Mouse (Mus musculus) heart, adult 9 months (tissue): ENCODE measurements around the gene Prn.

Source experiments
- DNase-seq, 2 experiments: peaks; one replicate each; pipeline ENCODE4 v3.0.0; 2022; ENCODE audit warnings: low spot score in 2 of 2

Prn gene

DNA sequence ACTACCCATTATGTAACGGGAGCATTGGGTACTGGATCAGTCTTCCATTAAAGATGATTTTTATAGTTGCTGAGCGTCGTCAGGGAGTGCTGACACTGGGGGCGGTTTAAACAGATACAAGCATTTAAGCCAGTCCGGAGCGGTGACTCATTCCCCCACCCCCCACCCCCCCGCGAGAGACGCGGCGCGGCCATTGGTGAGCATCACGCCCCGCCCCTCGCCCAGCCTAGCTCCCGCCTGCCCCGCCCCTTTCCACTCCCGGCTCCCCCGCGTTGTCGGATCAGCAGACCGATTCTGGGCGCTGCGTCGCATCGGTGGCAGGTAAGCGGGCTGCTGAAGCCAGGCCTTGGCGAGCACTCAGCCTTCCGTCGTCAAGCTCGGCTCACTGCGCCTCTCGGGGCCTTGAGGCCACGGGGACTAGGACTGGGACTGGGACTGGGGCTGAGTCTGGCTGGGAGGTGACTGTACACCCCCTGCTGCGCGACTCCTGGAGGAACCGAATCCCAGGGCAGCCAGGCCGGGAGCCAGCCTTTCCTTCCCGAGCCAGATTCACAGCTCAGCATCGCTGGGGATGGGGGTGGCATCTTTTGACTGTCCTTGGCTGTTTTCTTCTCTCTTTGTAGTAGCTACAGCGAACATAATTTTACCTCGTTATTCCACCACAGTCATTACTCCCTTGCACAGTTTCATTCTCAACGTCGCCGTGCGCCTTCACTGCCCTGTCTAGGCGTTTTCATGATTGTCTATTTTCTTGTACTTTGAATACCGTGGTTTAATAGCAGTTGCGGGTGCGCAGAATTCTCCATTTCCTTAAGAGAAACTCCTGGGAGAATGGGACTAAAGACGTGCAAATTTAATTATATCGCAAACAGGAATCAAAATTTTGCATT, at the start of gene Prn, which contains the start of gene Prnp:
Gene Prn (plus strand): TSS at position 275 of the 890 bp plus-strand sequence.
Gene Prnp (plus strand): TSS at position 246 of the 890 bp plus-strand sequence.
- peak; percentile 84 to 86 for DNase-seq

DNA sequence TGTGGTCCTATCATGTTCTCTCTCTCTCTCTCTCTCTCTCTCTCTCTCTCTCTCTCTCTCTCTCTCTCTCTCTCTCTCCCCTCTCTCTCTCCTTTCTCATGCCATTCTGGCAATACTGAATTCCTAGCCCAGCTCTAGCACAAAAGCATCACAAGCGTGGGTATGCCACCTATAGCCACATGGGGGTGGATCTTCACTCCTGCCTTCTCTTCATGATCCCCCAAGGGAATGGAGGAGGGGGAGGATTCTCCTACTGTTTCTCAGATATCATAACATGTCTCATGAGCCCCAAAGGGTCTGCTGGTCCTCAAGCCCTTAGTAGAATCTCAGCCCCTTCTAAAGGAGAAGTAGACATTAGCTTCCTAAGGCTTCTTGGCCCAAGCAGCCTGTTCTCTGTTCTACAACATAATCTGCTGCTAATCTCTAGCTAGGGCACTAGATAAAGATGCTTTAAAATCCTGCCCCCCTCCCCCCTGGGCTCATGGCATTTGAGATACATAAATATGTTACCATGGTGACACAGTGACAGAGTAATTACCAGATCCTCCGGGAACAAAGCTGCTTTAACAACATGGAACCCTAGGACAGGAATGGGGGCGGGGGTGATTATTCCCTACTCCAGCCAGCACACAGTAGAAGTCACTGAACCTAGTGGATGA, 47.0 kb upstream of the Prn start:
- DNase-seq = no peak

DNA sequence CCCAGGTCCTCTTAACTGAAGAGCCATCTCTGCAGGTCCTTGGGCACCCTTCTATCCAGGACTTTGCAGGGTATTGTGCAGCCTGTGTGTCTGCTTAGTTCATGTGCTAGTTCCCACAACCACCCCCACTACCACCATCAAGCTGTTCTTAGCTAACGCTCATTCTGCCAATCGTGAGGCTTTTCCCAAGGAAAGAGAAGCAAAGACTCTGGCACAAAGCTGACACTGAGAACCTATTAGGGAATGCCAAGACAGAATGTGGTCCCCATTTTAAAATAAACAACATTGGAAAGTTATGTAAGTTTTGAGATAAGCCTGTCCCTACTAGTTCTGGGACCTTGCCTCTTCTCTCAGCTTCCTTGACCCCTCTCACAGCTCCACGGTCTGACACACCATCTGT, 46.3 kb upstream of the Prn start:
- DNase-seq = no peak

DNA sequence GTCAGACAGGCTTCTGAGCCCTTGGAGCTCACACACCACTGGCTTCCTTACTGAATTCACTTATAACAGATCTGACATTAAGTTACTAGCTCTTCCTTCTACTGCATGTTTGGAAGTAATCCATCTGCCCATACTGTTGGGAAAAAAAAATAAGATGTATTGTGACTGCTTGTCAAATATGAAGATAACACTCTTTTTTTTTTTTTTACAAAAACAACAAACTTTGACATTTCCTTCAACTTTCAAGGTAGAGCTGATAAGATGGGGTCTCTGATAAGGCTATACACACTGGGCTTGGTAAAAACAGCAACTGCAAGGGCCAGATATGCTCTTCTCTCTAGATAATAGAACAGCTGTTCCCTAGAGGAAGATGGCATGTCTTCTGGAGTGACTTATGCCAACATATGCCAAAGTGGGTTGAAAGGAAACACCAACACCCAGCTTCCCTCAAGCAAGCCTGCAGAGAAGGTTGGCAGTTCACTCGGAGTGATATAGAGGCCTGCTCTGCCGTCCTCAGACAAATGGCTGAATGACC, 45.4 kb upstream of the Prn start:
- no peak for DNase-seq

DNA sequence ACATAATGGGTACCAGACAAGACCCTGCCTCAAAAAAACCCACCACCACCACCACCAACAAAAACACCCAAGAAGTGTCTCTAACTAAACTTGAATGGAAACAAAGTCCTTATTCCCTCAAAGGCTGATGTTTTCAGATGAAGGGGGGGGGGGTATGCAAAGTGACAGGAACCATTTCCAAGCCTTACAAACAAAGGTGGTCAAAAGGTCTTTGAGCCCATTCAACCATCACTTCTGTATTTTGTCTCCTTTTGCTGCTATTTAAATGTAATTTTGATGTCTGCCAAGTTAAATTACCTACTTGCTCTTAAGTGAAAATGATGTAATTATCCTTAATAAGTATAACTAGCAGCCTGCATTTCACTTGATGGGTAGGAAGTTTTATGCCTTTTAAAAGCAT, 43.1 kb upstream of the Prn start:
- no peak for DNase-seq

DNA sequence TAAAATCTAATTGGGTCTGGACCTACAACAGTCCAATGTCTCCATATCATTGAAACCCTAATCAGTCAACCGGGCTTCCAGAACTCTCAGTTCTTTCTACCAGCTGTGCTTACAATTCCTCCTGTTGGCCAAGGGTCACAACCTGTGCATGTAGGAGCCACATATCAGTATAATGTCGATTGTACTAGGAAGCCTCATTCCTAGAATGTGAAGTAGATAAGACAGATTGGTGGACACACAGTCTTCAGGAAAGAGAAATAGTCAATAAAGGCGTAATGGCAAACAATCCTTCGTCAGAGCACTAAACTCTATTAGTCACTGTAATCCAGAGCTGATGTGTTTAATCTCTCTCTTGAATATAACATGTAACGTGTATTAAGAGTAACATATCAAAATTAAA, 40.8 kb upstream of the Prn start:
- DNase-seq = no peak

DNA sequence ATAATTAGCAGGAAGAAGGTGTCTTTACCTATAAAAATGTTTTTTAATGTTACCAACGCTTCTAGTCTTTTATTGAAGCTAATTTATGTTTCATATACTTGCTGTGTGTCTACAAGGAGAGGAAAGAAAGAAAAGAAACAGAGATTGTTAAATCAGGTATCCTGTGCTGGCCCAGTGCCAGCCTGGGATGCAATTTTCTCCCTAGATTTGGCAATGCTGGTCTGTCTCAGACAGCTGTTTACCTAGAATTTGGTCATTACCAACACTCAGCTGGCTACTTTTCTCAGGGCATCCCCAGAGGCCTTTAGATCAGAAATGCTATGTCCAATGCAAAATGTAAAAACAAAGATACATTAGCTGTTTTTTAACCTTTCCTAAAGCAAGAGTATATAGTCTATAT, 36.4 kb upstream of the Prn start:
- DNase-seq = no peak

DNA sequence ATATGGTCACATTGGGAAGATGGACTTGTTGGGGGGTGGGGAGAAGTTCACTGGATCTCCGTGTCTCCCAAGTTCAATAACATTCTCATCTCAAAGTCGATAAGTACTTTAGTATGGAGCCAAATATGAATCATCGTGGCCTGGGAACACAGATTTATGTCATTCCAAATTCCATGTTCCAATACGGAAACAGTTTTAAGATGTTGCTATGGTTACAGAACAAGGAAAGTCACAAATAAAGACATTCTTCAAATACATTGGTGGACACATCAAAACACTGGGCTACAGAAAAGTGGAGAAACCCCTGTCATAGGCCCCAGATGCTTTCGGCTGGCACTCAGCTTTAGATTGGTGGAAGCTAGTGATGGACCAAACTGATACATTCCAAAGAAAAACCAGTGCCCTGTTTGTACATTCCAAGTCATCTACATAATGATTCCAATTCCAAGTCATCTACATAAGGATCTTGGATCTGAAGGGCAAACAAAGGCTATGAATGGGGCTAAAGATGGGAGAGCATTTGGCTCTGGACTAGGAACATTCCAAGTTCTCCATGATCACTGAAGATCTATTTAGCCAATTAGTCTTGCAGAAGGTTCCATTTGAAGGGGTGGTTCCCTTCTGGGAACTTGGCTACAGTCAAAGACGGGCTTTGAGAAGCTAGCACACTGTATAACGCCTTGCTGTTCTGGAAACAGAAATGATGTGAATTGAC, 33.0 kb upstream of the Prn start:
- peak; percentile 19 for DNase-seq

DNA sequence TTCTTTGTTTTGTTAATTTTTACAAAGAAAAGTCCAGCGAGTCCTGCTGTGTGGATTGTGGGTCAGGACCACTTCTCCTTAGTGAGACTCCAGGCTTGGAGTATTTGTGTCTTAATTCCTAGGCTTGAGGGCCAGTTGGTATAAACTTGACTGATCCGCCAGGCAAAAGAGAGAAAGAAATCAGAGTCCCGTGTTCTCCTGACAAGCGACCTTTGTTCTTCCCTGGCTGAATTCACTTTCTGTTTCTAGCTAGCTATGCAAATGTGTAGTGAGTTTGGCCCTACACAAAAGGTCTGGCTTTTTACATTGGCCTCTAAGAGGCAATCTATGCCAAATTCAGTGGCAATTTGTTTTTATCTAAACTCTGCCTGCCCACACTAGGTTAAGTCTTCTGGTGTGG, 28.0 kb upstream of the Prn start:
- no peak for DNase-seq

DNA sequence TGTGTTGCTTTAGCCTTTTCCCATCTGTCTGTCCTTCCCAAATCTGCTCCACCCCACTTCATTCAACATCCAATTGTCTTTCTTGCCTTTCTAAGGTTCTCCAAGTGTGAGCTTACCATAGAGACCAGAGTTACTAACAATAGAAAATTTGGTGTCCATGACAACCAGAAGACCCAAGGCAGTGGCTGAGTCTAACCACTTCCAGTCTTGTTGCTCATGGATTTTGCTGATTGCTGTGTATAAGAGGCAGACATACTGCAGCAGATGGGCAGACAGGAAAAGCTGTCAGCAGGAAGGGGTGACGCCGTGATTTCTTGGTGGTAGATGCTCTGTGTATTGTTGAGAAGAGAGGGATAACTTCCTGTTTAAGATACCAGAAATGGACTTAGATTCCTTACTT, 26.6 kb upstream of the Prn start:
- DNase-seq = no peak

DNA sequence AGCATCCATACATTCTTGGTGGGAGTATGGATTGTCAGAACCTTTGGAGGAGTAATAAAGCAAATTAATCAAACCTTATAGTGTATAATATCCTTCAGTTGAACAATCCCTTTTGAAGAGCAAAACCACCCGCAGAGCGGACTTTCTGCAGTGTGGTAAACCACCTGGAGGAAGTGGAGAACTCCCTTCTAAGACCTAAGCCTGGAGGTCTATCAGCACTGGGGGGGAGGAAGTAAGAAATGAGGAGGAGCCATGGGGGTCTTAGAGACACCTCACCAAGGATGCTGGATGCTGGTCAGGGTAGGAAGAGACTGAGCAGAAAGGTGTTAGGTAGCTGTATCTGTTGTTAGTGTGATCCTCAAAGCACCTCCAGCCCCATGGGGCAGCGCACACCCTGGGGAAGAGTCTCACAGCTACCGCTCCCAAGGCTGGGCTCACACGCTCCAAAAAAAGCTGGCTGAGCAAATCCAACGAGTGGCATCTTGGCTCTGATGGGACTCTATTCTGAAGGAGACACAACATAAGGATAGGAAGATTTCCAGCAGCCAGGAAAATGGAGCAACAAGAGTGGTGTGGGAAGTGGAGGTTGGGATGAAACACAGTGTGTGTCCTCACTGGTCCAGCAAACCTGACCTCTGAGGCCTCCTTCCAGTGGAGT, 23.1 kb upstream of the Prn start:
- no peak for DNase-seq

DNA sequence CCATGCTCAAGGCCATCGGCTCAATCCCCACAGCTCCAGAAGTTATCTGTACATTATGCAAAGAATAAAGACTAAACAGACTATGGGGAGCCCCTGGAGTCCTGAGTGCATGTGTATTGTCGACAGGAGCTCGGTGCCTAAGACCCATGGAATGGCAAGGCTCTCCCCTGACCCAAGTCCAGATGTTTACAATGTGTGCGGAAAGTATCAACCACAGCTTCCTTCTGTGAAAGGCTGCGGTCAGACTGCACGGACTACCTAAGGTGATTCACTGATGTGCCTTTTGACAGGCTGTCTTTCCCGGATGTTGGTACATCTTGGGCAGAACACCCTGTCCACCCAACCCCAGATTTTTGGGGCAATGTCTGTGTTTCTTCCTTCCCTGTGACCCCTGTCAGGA, 21.5 kb upstream of the Prn start:
- no peak for DNase-seq

DNA sequence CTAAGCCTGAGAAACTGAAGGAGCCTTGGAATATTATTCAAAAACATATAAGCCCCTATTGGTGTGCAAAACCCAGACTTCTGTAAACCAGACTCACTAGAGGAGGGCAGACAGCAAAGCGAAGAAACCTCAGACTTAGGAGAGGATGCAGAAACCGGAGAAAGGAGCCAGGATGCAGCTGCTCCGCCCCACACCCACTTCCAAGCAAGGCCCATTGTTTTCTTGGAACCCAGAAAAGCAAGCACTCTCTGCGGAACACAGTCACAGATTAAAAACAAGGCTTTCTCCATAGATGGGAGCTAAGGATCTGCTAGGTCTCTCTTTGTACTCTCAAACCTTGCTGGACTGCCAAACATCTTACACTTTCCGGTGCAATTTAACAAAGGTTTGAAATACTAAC, 17.2 kb upstream of the Prn start:
- peak in 1 of 2 experiments; percentile 36 for DNase-seq

DNA sequence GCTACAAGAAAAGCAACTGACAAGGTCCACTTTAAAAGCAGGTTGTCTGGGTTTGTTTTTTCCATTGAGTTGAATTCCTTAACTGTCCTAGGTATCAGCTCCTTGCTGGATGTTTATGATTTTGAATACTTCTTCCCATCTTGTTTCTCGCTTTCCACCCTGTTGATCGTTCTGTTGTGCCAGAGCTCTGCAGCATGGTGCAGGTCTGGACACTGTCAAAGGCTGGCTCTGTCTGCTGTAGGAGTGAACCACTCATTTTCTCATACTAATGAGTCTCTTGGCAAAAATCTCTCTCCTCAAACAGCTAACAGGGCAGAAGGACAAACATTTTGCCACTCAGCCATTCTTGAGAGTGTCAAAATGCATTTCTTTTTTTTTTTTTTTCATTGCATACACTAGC, 14.7 kb upstream of the Prn start:
- DNase-seq = no peak

DNA sequence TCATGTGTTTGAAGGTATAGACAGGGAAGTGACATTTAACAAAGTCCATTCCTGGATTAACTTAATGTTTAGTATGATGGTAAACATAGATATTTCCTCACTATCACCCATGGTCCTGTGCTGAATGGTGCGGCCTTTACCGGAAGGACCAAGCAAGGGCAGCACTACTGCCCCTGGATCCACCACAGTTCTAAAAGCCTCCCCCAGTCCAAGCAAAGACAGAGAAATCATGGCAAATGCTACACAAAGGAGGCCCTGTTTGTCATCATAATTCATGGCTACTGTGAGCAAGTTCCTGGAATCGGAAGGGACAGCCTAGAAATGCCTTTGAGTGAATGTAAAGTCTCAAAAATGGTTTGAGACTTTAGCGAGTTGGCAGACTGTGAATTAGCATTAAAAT, 13.7 kb upstream of the Prn start:
- DNase-seq = no peak

DNA sequence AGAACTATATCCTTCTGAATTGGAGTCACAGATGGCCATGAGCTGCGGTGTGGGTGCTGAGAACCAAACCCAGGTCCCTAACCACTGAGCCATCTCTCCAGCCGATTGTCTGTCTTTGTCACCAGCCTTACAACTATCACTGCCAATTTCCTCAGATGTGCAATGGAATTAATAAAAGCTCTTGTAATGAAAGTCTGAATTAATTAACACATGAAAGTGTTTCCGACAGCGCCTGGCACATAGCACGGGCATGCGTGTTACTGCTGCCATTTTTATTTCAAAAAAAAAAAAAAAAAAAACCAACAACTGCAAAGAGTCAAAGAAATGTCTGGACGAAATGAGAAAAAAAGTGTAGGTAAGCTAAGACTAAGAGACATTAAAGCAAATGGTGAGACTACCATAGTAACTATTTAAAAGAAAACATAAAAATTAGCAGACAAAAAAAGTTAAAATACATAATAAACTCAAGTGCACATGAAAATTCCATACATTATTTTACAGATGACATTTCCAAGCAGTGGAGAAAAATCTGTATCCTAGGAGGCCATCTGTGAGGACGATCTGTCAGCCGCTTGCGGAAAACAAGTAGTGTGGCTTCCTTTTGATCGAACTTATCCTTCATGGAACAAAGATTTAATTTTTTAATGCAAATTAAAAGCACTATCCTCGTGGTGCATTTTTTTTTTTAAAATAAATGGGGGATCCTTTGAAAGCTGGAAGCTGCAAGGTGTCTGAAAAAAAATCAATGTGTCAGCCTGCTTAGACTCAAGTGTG, 12.2 kb upstream of the Prn start:
- no peak for DNase-seq

DNA sequence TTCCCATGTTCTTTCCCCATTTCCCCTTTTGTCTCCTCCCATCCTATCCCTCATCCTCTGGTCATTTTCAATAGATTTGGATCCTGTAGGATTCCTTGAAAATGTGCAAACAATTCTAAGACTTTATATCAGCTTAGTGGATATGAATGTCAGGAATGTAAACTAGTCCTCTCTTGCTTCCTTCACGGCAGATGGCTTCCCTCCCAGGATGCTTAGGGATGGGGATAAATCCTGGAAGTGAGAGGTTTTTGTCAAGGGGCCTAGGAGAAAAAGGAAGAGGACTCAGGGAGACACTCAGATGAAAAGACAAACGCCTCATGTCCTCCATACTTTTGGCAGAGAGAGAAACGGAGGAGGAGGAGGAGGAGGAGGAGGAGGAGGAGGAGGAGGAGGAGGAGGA, 7.3 kb upstream of the Prn start:
- DNase-seq = no peak

DNA sequence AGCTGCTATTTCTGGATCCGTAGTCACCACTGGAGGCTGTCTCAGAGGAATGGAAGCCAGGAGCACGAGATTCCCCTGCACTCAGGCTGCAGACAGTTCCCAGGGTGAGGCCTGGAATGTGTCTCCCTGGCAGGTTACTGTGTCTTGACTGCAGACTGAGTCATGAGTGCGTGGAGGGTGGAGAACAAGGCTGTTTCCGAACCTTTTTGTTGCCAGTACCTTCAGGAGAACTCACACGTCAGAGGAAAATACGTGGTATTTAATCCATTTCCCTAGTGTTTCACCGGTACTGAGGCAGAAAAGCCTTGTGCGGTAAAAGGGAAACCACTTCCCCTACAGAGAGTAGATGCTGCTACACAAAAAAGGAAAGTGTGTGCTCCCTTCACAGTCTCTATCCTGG, 6.9 kb upstream of the Prn start:
- DNase-seq = peak; percentile 72 to 76

DNA sequence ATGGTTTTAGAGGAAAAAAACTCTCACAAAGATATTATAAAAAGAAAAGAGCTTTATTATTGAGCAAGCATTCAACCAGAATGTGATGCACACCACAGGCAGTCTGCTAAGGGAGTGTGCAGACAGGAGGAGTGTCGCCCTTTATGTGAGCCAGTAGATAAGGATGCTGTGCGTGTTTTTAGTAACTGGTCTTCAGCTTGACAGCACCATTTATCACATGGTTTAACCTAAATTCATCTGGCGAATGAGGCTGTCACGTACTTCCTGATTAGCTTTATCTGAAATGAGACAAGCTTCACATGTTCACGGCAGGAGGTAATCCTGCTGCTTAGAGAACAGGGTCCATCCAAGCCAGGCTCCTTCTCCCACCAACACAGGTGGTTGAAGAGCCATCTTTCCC, 4.7 kb upstream of the Prn start:
- DNase-seq = no peak

DNA sequence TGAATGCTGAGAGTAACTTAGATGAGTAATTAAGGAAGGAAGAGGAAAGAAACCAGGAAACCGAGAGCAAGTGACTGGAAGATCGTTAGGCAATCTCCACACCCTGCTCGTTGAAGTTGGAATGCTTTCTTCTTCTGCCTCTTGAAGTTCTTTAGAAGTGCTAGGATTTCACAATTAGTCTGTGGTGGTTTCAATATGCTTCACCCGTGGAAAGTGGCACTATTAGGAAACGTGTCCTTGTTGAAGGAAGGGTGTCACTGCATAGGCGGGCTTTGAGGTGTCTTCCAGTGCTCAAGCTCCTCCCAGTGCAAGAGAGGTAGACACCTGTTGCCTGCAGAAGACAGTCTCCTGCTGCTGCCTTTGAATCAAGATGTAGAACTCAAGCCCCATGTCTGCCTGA, 4.0 kb upstream of the Prn start:
- no peak for DNase-seq

DNA sequence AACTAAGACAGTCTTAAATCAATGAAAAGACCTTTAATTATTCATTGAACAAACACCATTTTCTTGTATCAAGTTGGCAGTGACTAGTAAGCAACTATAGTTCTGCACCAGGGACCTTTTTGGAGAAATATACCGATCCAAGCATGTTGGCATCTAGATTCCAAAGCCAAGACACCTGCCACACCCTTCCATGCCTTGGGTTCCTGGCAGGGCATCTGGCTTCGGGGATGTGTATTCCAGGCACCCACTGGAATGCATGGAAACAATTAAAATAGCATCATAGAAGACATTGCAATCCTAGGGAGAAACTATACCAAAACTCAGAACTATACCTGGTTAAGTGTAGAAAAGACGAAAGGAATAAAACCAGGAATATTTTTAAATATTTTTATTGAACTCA, 3.5 kb upstream of the Prn start:
- no peak for DNase-seq
